Mouse (Mus musculus) myocyte (in vitro differentiated cells): Measurements from ENCODE around the gene Tmem161a.

ENCODE experiments used
- CEBPB ChIP-seq: IDR thresholded peaks from 2 replicates; pipeline ENCODE4 v1.6.1; 2011; ENCODE audit warnings: mild to moderate bottlenecking, moderate library complexity; ENCODE audit not compliant: poor library complexity, insufficient read depth, severe bottlenecking
- E2F4 ChIP-seq: IDR thresholded peaks from one replicate; pipeline ENCODE4 v1.6.1; 2011; ENCODE audit warnings: mild to moderate bottlenecking, control low read depth, moderate library complexity; ENCODE audit not compliant: insufficient read depth
- MYOD1 ChIP-seq, 3 experiments: IDR thresholded peaks; one replicate each; pipeline ENCODE4 v1.6.1; 2011; ENCODE audit warnings: control low read depth in 2 of 3, low read depth in 2 of 3, mild to moderate bottlenecking in 2 of 3, moderate library complexity in 1 of 3; ENCODE audit not compliant: insufficient read length in 2 of 3, control insufficient read depth in 1 of 3
- POLR2A ChIP-seq: IDR thresholded peaks from one replicate; pipeline ENCODE4 v1.6.1; 2011; ENCODE audit warnings: low read depth, mild to moderate bottlenecking, control low read depth, moderate library complexity; ENCODE audit not compliant: insufficient read length
- TCF12 ChIP-seq: IDR thresholded peaks from one replicate; pipeline ENCODE4 v1.6.1; 2011; ENCODE audit warnings: mild to moderate bottlenecking, control low read depth; ENCODE audit not compliant: poor library complexity, insufficient read depth, severe bottlenecking
- TCF3 ChIP-seq: IDR thresholded peaks from one replicate; pipeline ENCODE4 v1.6.1; 2011; ENCODE audit warnings: low read depth, control low read depth; ENCODE audit not compliant: insufficient read length

- TF ChIP-seq POLR2A: no peak
- no peak for TF ChIP-seq TCF12
- TF ChIP-seq MYOD1 (IDR thresholded peaks at IDR 0.05; ENCODE audit: control insufficient read depth in 1 of 3, insufficient read length in 2 of 3, low read depth in 2 of 3): peak in 1 of 3 experiments; percentile 68
- no peak for TF ChIP-seq E2F4
- no peak for TF ChIP-seq CEBPB
- TF ChIP-seq TCF3: no peak
These were observed 44.4 kb downstream of the Tmem161a start for GRCm38 (mm10) chr8:70216566-70216965.
